Mouse (Mus musculus): Measurements from ENCODE around the gene Dzip1. TPM values are rescaled to one million over a fixed set of nuclear protein-coding genes. Genes with fewer than 3 reads are reported as not detected.

Gene Dzip1
- polyA plus RNA-seq (2012; ENCODE audit: insufficient read depth, insufficient read length, missing spikeins), result 0.20 and 0.34 TPM in 2 replicates

DNA sequence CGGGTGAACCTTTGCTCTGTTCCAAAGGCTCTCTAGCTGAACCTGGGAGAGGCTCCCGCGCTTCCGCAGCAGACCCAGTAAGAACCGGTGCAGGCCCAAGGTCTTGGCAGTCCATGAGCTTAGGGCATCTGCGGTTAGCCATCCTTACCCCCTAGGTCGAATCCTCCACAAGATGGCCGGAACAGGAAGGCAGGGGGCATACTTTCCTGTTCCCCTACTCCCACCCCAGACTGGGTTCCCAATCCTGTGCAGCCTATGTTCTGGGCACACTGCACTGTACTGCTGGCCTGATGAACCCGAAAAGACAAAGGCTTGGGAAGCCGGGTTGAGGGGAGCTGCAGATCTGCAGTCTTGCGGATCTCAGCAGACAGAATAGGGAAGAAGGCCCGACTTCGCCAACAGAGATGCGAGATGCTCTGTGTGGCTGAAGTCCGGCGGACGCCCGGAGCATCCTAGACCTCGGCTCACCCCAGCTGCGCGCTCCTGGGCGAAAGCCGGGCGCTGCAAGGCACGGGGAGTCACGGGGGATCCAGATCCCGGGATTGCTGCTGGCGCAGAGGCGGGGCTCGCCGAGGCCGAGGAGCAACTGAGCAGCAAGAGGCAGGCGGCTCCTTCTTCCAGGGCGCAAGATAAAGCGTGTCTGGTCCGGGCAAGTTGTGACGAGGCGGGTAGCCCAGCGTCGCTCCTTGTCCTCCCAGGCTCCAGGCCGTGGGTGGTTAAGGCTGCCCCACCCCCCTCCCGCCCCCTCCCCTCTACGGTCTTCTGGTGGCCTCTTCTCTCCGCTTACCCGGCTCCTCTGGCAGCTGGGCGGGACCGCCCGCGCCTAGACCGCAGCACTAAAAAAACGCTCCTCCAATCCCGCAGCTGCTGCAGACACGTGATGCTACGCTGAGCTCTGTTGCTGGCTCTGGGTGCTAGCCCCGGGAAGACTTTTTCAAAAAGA lies at the start of gene Dzip1:
Gene Dzip1, minus strand, starts transcription at position 788 of the 943 bp plus-strand sequence.
- Histone ChIP-seq H3K4me1 (ENCODE audit: control insufficient read depth, insufficient read depth, low read length) (peaks cover 4% of the 10 kb centered on the region; the same call in 1 of the 2 replicates), H3K27ac (ENCODE audit: insufficient read depth, low read depth, low read length) (no peak within 1 kb of the TSS), H3K4me3 (ENCODE audit: insufficient read depth, low read length) (peak within 1 kb of the TSS; percentile 56)
- no peak for TF ChIP-seq POLR2A (IDR thresholded peaks at IDR 0.05; ENCODE audit: borderline replicate concordance, low read depth, low read length)
- TF ChIP-seq CTCF (IDR thresholded peaks at IDR 0.05; ENCODE audit: low read depth, low read length), result no peak

DNA sequence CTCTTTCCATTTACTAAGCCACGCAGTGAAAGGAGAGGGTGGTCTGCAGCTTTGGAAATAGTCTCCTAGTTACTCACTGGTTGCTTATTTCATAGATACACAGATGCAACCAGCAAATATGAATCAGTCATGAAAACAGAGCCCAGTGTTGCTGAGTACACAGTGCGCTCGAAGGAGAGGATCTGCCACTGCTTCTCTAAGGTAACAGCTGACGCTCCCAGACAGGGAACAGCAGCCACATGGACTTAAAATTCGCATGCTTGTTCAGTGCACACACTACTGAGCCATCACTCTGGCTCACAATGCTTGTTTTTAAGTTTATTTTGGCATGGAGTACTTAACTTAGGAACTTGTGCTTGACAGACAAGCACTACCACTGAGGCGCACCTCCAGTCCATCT lies 47.0 kb upstream of the Dzip1 start:
- TF ChIP-seq POLR2A (IDR thresholded peaks at IDR 0.05; ENCODE audit: borderline replicate concordance, low read depth, low read length) (no peak), CTCF (IDR thresholded peaks at IDR 0.05; ENCODE audit: low read depth, low read length) (no peak)
- Histone ChIP-seq H3K4me1 (ENCODE audit: control insufficient read depth, insufficient read depth, low read length) (no peaks in the 10 kb centered on the region), H3K27ac (ENCODE audit: insufficient read depth, low read depth, low read length) (no peak overlapping the region), H3K4me3 (ENCODE audit: insufficient read depth, low read length) (no peak overlapping the region)

DNA sequence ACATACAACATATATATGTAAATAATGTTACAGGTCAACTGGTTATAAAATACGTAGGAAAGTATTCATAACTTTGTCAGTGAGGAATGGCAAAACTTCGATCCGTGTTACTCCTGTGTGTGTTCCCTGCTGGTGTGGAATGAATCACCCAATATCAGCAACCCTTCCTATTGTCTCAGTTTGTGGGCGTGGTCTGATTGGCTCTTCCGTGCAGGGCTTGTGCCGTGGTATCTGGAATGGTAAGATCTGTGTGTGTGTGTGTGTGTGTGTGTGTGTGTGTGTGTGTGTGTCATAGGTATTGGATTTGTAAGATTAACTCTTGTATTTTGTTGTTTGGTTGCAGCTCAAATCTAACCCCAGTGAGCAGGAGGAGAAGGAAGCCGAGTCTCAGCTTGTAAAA lies 42.4 kb upstream of the Dzip1 start:
- Histone ChIP-seq H3K4me1 (ENCODE audit: control insufficient read depth, insufficient read depth, low read length) (no peaks in the 10 kb centered on the region), H3K27ac (ENCODE audit: insufficient read depth, low read depth, low read length) (no peak overlapping the region), H3K4me3 (ENCODE audit: insufficient read depth, low read length) (no peak overlapping the region)
- no peak for TF ChIP-seq POLR2A (IDR thresholded peaks at IDR 0.05; ENCODE audit: borderline replicate concordance, low read depth, low read length)
- TF ChIP-seq CTCF (IDR thresholded peaks at IDR 0.05; ENCODE audit: low read depth, low read length), result no peak

DNA sequence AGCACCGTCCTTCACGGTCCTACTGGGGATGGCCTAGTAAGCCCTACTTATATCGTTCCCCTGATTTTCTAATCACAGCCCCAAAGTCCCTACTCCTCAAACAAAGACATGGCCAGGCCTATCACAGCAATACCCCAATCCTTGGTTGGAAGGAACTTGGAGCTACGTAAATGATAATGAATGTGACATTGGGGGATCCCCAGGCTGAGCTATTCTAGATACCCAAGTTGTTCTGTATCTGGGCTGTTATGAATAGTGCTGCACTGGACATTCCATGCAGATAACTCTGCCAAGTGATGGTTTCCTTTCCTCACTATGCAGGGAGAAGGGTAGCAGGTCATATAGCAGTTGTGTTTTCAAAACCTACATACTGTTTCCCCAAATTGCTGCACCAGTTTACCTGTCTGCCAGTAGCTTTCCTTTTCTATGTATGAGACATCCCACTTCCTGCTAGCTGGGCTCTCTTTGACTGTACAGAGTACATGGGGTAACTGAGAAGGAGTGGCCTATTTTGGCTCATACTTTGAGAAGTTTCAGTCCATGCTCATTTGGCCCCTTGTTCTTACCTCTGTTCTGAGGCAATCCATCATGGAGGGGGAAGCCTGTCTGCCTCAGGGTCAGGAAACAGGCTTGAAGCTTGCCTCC lies 40.2 kb upstream of the Dzip1 start:
- H3K27ac ChIP-seq (ENCODE audit: insufficient read depth, low read depth, low read length), result no peak overlapping the region
- H3K4me1 ChIP-seq (ENCODE audit: control insufficient read depth, insufficient read depth, low read length), result no peaks in the 10 kb centered on the region
- TF ChIP-seq POLR2A (IDR thresholded peaks at IDR 0.05; ENCODE audit: borderline replicate concordance, low read depth, low read length), result no peak
- no peak overlapping the region for H3K4me3 ChIP-seq (ENCODE audit: insufficient read depth, low read length)

DNA sequence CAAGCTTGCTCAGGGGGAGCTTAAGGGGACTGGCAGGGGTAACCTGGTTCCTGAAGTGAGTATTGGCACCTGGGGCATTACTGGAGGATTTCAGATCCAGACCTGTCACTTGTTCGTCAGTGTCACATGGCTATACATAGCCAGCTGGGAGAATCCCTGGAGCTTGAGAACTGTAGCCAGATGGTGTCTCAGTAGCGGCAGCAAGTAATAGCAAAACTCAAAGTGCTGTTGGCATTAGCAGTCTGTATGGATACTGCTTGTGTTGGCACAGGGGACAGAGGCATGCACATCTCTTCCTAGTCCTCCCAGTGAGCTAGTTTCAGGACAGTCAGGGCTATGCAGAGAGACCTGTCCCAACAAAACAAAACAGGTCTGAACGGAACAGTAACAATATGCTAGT lies 32.8 kb upstream of the Dzip1 start:
- TF ChIP-seq CTCF (IDR thresholded peaks at IDR 0.05; ENCODE audit: low read depth, low read length) (no peak), POLR2A (IDR thresholded peaks at IDR 0.05; ENCODE audit: borderline replicate concordance, low read depth, low read length) (no peak)
- Histone ChIP-seq H3K27ac (ENCODE audit: insufficient read depth, low read depth, low read length) (no peak overlapping the region), H3K4me3 (ENCODE audit: insufficient read depth, low read length) (no peak overlapping the region), H3K4me1 (ENCODE audit: control insufficient read depth, insufficient read depth, low read length) (no peaks in the 10 kb centered on the region)

DNA sequence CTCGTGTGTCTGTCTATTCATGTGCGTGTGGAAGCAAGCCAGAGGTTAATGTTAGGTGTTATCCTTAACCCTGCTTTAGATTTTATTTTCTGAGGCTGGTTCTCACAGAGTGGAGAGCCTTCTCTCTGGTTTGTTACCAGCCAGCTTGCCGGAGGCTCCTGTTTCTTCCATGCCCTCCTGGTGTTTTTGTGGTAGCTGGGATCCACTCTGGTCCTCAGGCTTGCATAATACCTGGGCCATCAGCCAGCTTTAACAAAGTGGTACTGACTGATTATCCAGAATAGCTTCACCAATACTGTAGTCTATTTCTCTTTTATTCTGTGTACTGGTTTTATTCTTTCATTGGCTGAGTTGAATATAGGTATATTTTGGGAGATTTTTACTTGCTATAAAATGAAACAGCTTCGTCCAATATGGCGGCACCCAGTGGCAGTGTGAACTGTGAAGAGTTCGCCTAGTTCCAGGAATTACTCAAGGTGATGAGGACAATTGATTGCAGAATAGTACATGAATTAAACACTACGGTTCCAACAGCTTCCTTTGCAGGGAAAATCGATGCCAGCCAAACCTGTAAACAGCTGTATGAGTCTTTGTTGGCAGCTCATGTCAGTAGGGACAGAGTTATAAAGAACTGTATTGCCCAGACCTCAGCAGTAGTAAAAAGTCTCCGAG lies 26.8 kb upstream of the Dzip1 start:
- peaks cover 10% of the 10 kb centered on the region for H3K4me1 ChIP-seq (ENCODE audit: control insufficient read depth, insufficient read depth, low read length)
- H3K4me3 ChIP-seq (ENCODE audit: insufficient read depth, low read length), result no peak overlapping the region
- H3K27ac ChIP-seq (ENCODE audit: insufficient read depth, low read depth, low read length), result no peak overlapping the region
- TF ChIP-seq POLR2A (IDR thresholded peaks at IDR 0.05; ENCODE audit: borderline replicate concordance, low read depth, low read length) (no peak), CTCF (IDR thresholded peaks at IDR 0.05; ENCODE audit: low read depth, low read length) (no peak)

DNA sequence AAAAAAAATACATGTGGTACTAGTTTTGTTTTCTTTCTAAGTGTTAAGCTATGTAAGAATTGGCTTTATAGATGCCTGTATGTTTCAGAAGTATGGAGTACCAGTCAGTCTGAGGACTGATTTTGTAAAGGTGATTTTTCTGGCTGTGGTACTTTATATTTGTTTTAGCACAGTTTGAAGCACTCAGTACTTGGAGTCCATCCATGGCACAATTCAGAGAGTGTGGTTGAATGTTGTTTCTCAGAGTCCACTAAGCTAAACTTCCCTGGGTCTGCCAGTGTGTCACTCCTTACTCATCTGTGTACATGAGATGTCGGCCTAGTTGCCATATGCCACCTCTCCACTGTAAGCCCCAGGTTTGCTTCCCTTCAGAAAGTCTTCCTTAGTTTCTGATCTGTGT lies 23.6 kb upstream of the Dzip1 start:
- TF ChIP-seq POLR2A (IDR thresholded peaks at IDR 0.05; ENCODE audit: borderline replicate concordance, low read depth, low read length) (no peak), CTCF (IDR thresholded peaks at IDR 0.05; ENCODE audit: low read depth, low read length) (no peak)
- H3K27ac ChIP-seq (ENCODE audit: insufficient read depth, low read depth, low read length), result no peak overlapping the region
- peaks cover 20% of the 10 kb centered on the region for H3K4me1 ChIP-seq (ENCODE audit: control insufficient read depth, insufficient read depth, low read length)
- H3K4me3 ChIP-seq (ENCODE audit: insufficient read depth, low read length), result no peak overlapping the region

DNA sequence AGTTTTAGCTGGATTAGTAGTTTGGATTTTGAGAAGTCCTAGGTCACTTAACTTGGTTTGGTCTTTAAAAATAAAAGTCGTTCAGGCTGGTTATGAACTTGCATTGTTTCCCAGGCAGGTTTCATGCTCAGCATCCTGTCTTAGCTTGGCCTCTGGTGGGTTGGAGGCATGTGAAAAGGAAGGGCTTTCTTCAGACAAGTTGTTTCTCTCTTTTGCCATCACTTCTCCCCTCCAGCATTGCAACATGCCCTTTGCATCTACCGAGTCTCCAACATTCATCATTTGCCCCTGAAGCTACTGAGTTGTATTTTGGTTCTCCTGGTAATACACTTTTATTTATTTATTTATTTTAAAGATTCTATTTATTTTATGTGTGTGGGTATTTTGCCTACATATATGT lies 19.4 kb upstream of the Dzip1 start:
- no peak overlapping the region for H3K27ac ChIP-seq (ENCODE audit: insufficient read depth, low read depth, low read length)
- no peak overlapping the region for H3K4me3 ChIP-seq (ENCODE audit: insufficient read depth, low read length)
- H3K4me1 ChIP-seq (ENCODE audit: control insufficient read depth, insufficient read depth, low read length), result peaks cover 24% of the 10 kb centered on the region
- no peak for TF ChIP-seq CTCF (IDR thresholded peaks at IDR 0.05; ENCODE audit: low read depth, low read length)
- TF ChIP-seq POLR2A (IDR thresholded peaks at IDR 0.05; ENCODE audit: borderline replicate concordance, low read depth, low read length), result no peak

DNA sequence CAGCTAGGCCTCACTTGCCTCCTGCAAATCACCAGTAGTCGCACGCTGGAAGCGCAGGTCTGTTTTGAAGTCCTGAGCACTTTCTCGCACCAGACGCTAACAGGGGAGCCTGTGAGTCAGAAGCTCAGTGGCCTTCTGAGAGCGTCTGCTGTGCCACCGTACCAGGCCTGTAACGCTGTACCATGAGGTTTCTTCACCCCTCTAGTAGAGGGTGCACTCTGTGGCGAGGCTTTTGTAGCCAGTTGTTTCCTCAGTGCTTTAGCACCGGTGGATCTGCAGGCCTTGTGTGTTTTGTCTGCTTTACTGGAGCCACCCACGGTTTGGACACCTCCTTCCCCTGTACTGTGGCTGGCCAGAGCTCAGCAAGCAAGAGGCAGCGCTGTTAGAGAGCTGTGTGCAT lies 16.8 kb upstream of the Dzip1 start:
- Histone ChIP-seq H3K27ac (ENCODE audit: insufficient read depth, low read depth, low read length) (no peak overlapping the region), H3K4me3 (ENCODE audit: insufficient read depth, low read length) (no peak overlapping the region), H3K4me1 (ENCODE audit: control insufficient read depth, insufficient read depth, low read length) (peaks cover 26% of the 10 kb centered on the region)
- no peak for TF ChIP-seq CTCF (IDR thresholded peaks at IDR 0.05; ENCODE audit: low read depth, low read length)
- TF ChIP-seq POLR2A (IDR thresholded peaks at IDR 0.05; ENCODE audit: borderline replicate concordance, low read depth, low read length), result no peak

All from bone marrow macrophage, adult 2 months (primary cell).